Mouse (Mus musculus) limb, embryonic 15.5 days (tissue): Measurements from ENCODE around the gene Dlec1. TPM values are rescaled to one million over a fixed set of nuclear protein-coding genes. Genes with fewer than 3 reads are reported as not detected.

Experiments used
- ATAC-seq: fragments of 200-750 bp; cut with Nextera tagmentation; 2 replicates; pipeline ENCODE4 v1.8.0; 2017; ENCODE audit warnings: low read depth, moderate TSS enrichment; ENCODE audit not compliant: insufficient number of reproducible peaks, low FRiP score, low TSS enrichment
- H3K27ac ChIP-seq: fragments of 300-500 bp; sonication (generic); 2 replicates; pipeline ENCODE4 v1.5.1; 2015; ENCODE audit warnings: moderate library complexity, mild to moderate bottlenecking, inconsistent platforms
- H3K27me3 ChIP-seq: fragments of 300-500 bp; sonication (generic); 2 replicates; pipeline ENCODE4 v1.6.1; 2015; ENCODE audit warnings: inconsistent platforms
- H3K36me3 ChIP-seq: fragments of 300-500 bp; sonication (generic); 2 replicates; pipeline ENCODE4 v1.6.1; 2015; ENCODE audit warnings: inconsistent platforms
- H3K4me1 ChIP-seq: fragments of 300-500 bp; sonication (generic); 2 replicates; pipeline ENCODE4 v1.6.1; 2015; ENCODE audit warnings: inconsistent platforms
- H3K4me2 ChIP-seq: fragments of 300-500 bp; sonication (generic); 2 replicates; pipeline ENCODE4 v1.6.1; 2015; ENCODE audit warnings: mild to moderate bottlenecking, inconsistent platforms
- H3K4me3 ChIP-seq: fragments of 300-500 bp; sonication (generic); 2 replicates; pipeline ENCODE4 v1.5.1; 2015; ENCODE audit warnings: mild to moderate bottlenecking, inconsistent platforms
- H3K9ac ChIP-seq: fragments of 300-500 bp; sonication (generic); 2 replicates; pipeline ENCODE4 v1.6.1; 2015; ENCODE audit warnings: inconsistent platforms
- H3K9me3 ChIP-seq: fragments of 300-500 bp; sonication (generic); 2 replicates; pipeline ENCODE4 v1.6.1; 2016; ENCODE audit warnings: inconsistent platforms
- WGBS: fragments of 180-500 bp; shearing (Covaris S2); methylation state at CpG from one replicate; pipeline ENCODE4 v1.1.7; 2015; 5-methylcytosine and 5-hydroxymethylcytosine counted together
- polyA plus RNA-seq: library from polyadenylated mRNA; unstranded; fragments of >200 nt; fragmentation: Nextera tagmentation; extraction: Ambion mirVana; gene quantifications from 2 replicates; pipeline ENCODE4 v1.2.1, GENCODE M21; 2015

Gene Dlec1
- polyA plus RNA-seq, 1 experiment from 2014 or later, result 0.38 TPM

GRCm38 (mm10) chr9:119181241-119181728 is 79.0 kb downstream of the Dlec1 start:
- Histone ChIP-seq H3K4me1 (peaks cover 13% of the 10 kb centered on the region; the same call in 1 of the 2 replicates), H3K9me3 (no peaks in the 10 kb centered on the region), H3K9ac (no peak overlapping the region), H3K27me3 (no peaks in the 10 kb centered on the region), H3K27ac (peak overlapping the region; percentile 18; the same call in 1 of the 2 replicates), H3K36me3 (no peaks in the 10 kb centered on the region), H3K4me3 (no peak overlapping the region), H3K4me2 (no peak overlapping the region)
- peak; percentile 40; the same call in 1 of the 2 replicates for ATAC-seq
- WGBS, result 20% methylated on average over 3 of the region's 3 CpGs

DNA sequence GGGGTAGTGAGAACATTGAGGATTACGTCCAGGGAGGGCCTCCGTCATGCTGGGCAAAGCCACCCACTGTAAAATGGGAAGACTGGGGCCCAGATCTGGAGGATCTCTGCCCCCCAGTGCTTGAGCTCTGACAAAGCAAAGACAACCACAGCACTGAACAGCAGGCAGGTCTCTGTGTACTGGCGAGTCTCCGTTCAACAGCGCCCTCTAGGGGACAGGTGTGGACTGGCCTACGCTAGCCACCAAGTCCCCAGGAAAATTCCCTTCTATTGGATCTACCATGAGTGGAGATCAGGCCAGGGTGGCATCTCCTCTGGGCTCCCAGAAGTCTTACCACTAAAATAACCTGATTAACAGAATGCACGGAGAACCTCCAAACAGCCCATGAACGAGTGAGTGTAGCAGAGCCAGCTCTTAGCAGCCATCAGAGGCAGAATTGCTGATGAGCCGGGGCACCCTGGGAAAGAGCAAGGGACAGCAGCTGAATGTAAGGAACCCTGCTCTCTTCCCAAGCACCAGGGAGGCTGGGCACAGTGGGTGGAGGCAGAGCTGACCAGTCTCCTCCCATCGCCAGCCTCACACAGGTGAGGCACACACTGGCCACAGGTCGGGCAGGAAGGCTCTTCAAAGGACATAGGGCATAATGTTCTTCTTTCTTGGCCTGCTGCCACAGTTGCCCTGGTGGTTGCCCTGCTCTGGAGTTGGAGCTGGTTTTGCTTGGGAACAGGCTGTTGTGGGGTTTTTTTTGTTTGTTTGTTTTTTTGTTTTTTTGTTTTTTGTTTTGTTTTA is 90.1 kb downstream of the Dlec1 start:
- Histone ChIP-seq H3K4me3 (no peak overlapping the region), H3K27me3 (no peaks in the 10 kb centered on the region), H3K27ac (no peak overlapping the region), H3K4me2 (no peak overlapping the region), H3K9me3 (no peaks in the 10 kb centered on the region), H3K36me3 (no peaks in the 10 kb centered on the region), H3K9ac (no peak overlapping the region), H3K4me1 (no peaks in the 10 kb centered on the region)
- WGBS, result 36% methylated on average over 11 of the region's 11 CpGs
- 0 out of 2 replicates have a peak, but pooled peaks have one; percentile 32 for ATAC-seq

Other genes with a start within 250 kb of the Dlec1 start
- 17.0 and 19.2 TPM in 2 replicates for gene Ctdspl, start 176.0 kb upstream of the Dlec1 start, polyA plus RNA-seq
- 19.0 and 19.7 TPM in 2 replicates for gene Vill, start 49.7 kb upstream of the Dlec1 start, polyA plus RNA-seq
- 55.5 and 57.7 TPM in 2 replicates for gene Plcd1, start 9.0 kb upstream of the Dlec1 start, polyA plus RNA-seq
- 1.7 and 2.4 TPM in 2 replicates for gene Acaa1b, start 54.6 kb downstream of the Dlec1 start, polyA plus RNA-seq
- gene Gm47289, start 56.7 kb downstream of the Dlec1 start, polyA plus RNA-seq, result not detected in 2 replicates
- not detected in 2 replicates for gene Slc22a13, start 106.6 kb downstream of the Dlec1 start, polyA plus RNA-seq
- gene Oxsr1, start 219.9 kb downstream of the Dlec1 start, polyA plus RNA-seq, result 9.4 and 11.5 TPM in 2 replicates
- gene Acaa1a, start 237.2 kb downstream of the Dlec1 start, polyA plus RNA-seq, result 112 and 121 TPM in 2 replicates
- gene Myd88, start 238.9 kb downstream of the Dlec1 start, polyA plus RNA-seq, result 32.7 and 38.2 TPM in 2 replicates